Mouse (Mus musculus): Measurements from ENCODE around the gene Rbm20.

Gene Rbm20

DNA sequence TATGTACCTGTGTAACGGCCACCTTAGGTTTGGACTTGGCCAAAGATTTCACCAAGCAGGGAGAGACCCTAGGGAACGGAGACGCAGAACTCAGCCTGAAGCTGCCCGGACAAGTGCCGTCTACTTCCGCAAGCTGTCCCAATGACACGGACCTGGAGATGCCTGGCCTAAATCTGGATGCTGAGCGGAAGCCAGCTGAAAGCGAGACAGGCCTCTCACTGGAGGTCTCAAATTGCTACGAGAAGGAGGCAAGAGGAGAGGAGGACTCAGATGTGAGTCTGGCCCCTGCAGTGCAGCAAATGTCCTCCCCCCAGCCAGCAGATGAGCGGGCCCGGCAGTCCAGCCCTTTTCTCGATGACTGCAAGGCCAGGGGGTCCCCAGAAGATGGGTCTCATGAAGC is 174.2 kb downstream of the Rbm20 start:
- CTCF ChIA-PET = interaction anchor here in 1 of 4 experiments (2.1 kb wide), 1 partner anchor 9 kb away, joined by 8 read pairs; no protein-coding TSS in a partner anchor
- POLR2A ChIA-PET = interaction anchor here in 2 of 4 experiments (0.6 to 1.4 kb wide), 2 partner anchors 52 to 61 kb away, joined by 3 to 7 read pairs; no protein-coding TSS in a partner anchor

DNA sequence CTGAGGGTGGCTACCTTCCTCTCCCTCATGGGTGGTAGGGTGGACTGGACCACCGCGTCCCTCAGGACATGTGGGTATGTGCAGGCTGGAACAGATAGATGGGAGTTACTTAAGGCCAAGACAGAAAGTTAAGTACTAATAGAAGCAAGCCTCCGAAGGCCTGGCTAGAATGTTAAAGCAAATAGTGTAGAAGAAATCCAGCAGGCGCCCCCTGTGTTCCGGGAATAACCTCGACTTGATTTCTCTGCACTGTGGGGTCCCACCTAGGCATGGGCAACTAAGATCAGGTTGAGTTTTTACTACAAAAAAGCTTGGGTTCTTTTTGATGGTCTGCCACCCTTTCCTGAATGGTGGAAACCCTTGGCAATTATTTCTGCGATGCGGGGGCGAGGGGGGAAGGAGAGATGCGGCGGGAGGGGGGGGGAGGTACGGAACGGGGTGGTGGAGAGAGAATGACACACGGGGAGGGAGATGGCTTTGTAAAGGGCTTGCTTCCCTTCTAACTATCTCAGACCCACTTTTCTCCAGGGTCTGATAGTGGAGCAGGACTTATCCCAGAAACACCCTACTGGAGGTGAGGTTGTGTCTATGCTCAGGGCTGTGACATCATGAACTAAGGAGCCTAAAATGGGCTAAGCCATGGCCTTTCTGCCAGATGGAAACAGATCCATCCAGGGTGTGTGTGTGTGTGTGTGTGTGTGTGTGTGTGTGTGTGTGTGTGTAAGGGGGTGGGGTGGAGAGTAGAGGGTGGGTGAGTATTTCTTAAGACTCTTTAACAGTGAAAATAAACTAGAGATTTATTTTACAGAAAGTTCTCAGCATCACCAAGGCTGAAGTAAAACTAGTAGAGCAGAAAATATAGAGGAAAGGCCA is 175.0 kb downstream of the Rbm20 start:
- ChIA-PET CTCF (interaction anchor here in 1 of 4 experiments (0.7 to 2.1 kb wide), 3 partner anchors 8 to 1522 kb away, joined by 3 to 8 read pairs (median 3); no protein-coding TSS in a partner anchor), POLR2A (interaction anchor here in 1 of 4 experiments (0.6 kb wide), 1 partner anchor 60 kb away, joined by 7 read pairs; no protein-coding TSS in a partner anchor)

DNA sequence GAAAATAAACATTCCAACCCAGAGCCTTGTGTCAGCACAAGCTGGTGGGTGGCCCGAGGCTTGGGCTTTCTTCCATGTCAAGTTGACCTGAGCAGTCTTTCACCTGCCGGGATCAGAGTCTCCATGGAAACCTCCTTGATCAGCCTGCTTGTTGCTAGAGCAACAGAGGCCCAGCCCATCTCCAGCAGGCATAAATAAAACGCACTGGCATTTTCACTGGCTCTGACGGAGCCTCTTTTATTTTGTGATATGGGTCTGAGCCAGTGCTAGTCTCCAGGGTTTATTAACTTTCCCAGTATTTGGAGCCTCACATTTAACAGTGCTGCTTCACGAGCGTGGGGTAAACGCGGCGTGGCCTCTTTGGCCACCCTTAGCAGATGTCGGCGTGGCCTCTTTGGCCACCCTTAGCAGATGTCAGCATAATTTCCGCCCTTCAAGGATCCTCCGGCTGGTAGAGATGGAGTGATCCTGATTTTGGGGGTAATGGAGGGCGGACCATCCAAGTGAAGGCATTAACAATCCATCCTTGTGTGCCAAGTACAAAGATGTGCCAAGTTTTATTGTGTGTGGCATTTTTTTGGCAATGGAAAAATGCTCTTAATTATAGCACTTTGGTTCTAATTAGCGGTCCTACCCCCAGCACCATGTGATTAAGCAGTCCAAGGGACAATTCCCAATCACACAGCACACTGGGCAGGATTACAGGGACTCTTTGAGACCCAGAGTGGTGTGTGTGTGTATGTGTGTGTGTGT is 175.8 kb downstream of the Rbm20 start:
- ChIA-PET POLR2A (interaction anchor here in 1 of 4 experiments (0.7 kb wide), 1 partner anchor 51 kb away, joined by 3 read pairs; no protein-coding TSS in a partner anchor), CTCF (interaction anchor here in 1 of 4 experiments (0.7 kb wide), 2 partner anchors 9 to 1521 kb away, joined by 3 read pairs; no protein-coding TSS in a partner anchor)

DNA sequence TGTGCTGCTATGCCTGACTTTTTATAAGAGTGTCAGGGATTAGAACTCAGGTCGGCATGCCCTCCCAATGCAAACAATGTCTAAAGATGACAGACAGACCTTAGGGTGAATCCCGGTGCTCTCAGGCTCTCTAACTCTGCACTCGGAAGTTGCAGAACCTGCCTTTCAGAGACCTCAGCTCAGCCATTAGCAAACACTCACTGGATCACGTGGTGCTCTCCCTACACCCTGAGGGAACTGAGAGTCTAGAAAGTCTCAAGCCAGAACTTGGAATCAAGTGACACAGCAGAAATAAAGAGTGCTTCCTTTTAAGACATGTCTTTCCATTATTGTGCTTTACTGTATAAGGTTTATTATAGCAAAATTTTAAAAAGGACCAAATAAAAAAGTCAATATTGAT is 177.9 kb downstream of the Rbm20 start:
- POLR2A ChIA-PET = interaction anchor here in 2 of 4 experiments (0.8 to 1.6 kb wide), 5 partner anchors 11 to 128 kb away, joined by 3 to 4 read pairs (median 3); partner anchors contain the start of genes Bbip1 (in 1 of the 2) and Shoc2 (in 1 of the 2)
- CTCF ChIA-PET = no interaction called here

GRCm38 (mm10) chr19:53855781-53856180 is 178.7 kb downstream of the Rbm20 start:
- CTCF ChIA-PET = no interaction called here
- POLR2A ChIA-PET = interaction anchor here in 2 of 4 experiments (0.9 to 2.2 kb wide), 5 partner anchors 12 to 139 kb away, joined by 3 to 7 read pairs (median 4); no protein-coding TSS in a partner anchor

GRCm38 (mm10) chr19:53856794-53857193 is 179.7 kb downstream of the Rbm20 start:
- CTCF ChIA-PET = interaction anchor here in 1 of 4 experiments (1.6 kb wide), 1 partner anchor 15 kb away, joined by 4 read pairs; no protein-coding TSS in a partner anchor
- POLR2A ChIA-PET = interaction anchor here in 2 of 4 experiments (0.8 to 2.2 kb wide), 9 partner anchors 8 to 140 kb away, joined by 3 to 8 read pairs (median 3); no protein-coding TSS in a partner anchor

DNA sequence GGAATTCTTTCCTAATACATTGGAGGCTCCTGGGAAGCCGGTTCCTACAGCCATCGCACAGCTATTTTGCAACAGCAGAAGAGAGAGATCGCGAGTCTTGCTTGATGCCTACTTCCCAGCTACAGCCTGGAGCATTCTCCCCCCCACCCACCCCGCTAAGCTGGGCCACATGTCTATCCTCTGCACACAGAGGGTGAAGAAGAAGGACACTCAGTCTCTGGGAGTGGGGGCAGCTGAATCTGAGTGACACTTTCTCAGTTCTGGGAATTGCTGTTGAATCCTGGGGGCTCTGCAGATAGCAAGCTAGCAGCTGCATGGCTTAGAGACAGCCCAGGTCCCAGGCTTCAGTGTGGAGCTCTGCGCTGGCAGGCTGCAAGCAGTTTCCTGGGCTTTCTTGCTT is 180.9 kb downstream of the Rbm20 start:
- POLR2A ChIA-PET = interaction anchor here in 3 of 4 experiments (0.5 to 2.5 kb wide), 16 partner anchors 9 to 1861 kb away, joined by 3 to 10 read pairs (median 4); partner anchors contain the start of genes Shoc2 (in 2 of the 3) and Bbip1 (in 1 of the 3)
- CTCF ChIA-PET = interaction anchor here in 1 of 4 experiments (0.5 to 1.6 kb wide), 3 partner anchors 9 to 68 kb away, joined by 3 to 4 read pairs (median 3); no protein-coding TSS in a partner anchor

DNA sequence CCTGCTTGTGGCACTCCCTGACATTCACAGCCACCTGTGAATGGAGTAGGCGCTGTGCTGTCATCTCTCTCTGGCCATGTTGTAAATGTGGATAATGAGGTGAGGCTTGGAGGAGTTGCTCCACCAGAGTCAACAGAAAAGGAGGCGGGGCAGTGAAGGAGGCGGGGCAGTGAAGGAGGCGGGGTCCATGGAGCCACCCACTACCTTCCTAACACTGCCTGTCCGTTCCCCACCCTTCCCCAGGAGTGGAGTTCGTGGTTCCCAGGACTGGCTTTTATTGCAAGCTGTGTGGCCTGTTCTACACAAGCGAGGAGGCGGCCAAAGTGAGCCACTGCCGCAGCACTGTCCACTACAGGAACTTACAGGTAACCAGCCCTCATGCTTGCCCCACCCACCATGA is 182.0 kb downstream of the Rbm20 start:
- CTCF ChIA-PET = interaction anchor here in 2 of 4 experiments (0.5 to 0.7 kb wide), 2 partner anchors 261 to 705 kb away, joined by 3 to 12 read pairs; no protein-coding TSS in a partner anchor
- POLR2A ChIA-PET = interaction anchor here in 2 of 4 experiments (0.6 to 2.5 kb wide), 6 partner anchors 9 to 212 kb away, joined by 3 to 10 read pairs (median 5); no protein-coding TSS in a partner anchor

- CTCF ChIA-PET = interaction anchor here in 2 of 4 experiments (0.5 to 0.7 kb wide), 2 partner anchors 261 to 705 kb away, joined by 3 to 12 read pairs; no protein-coding TSS in a partner anchor
- POLR2A ChIA-PET = interaction anchor here in 1 of 4 experiments (0.6 to 2.5 kb wide), 4 partner anchors 11 to 211 kb away, joined by 3 to 10 read pairs (median 6); no protein-coding TSS in a partner anchor
These were observed 182.5 kb downstream of the Rbm20 start for GRCm38 (mm10) chr19:53859593-53859992.

DNA sequence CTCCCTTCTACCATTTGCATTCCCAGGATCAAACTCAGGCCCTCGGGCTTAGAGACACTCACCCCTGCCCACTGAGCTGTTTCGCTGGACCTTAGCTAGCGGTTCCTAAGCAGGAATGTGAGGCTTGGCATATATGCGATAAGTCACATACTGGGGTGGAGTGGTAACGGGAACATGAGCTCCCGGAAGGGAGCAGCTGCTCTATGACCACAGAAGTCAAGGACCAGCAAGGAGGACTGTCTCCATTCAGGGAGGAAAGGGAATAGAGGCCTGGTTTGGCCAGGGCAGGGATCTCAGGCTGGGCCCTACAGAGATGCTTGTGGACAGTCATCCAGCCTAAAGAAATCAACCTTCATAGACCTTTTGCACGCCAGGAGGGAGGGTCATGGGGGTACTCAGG is 184.2 kb downstream of the Rbm20 start:
- CTCF ChIA-PET = no interaction called here
- POLR2A ChIA-PET = interaction anchor here in 2 of 4 experiments (0.9 to 1.6 kb wide), 3 partner anchors 12 to 42 kb away, joined by 4 to 6 read pairs (median 5); no protein-coding TSS in a partner anchor

DNA sequence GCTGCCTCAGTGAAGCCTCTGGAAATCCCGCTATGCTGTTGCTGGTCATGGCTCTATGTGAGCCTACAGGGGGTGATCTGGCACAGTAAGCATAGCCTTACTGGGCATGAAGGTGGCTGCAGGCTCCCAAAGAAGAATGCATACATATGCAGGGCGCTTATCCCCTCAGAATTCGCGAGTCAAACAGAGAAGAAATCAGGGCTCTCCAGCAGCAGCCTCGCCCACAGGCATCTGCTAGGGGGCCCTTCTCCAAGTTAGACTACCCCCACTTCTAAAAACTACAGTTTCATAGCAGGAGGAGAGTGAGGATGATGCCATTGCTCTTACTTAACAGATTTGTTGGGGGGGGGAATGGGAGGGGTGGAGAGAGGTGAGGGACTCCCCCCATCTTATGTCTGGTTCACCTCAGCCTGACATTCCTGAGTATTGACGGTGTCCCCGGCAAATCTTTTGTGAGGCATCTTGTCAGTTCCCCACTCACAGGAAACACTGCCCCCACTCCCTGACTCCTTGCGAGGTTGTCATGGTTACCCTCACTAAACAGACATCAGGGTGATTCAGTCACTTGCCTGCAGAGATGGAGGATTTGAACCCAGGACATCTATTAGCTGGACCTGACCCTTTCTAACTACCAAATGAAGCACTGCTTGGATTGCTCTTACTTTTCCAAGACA is 185.6 kb downstream of the Rbm20 start:
- ChIA-PET CTCF (no interaction called here), POLR2A (interaction anchor here in 1 of 4 experiments (0.9 kb wide), 1 partner anchor 42 kb away, joined by 3 read pairs; no protein-coding TSS in a partner anchor)

- POLR2A ChIA-PET = interaction anchor here in 1 of 4 experiments (2.0 kb wide), 1 partner anchor 24 kb away, joined by 5 read pairs; no protein-coding TSS in a partner anchor
- CTCF ChIA-PET = no interaction called here
These were observed 190.1 kb downstream of the Rbm20 start for GRCm38 (mm10) chr19:53867238-53867637.

DNA sequence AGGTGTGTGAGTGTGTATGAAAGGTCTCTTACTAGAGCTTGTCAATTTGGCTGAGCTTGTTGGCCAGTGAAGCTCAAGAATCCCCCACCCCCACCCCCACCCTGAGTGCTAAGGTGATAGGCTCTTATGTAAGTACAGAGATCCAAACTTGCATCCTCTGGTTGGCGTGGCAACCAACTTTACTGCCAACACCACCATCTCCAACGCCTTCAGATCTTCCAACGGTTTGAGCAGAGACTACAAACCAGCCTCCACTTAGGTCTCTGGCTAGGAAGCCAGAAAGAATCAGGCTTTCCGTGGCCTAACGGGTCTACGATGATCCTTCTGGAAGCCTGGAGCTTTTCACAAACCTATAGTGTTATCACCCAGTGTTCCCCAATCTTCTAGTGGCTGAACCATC is 191.0 kb downstream of the Rbm20 start:
- CTCF ChIA-PET = no interaction called here
- POLR2A ChIA-PET = interaction anchor here in 2 of 4 experiments (1.1 to 2.0 kb wide), 5 partner anchors 10 to 35 kb away, joined by 3 to 5 read pairs (median 3); no protein-coding TSS in a partner anchor

DNA sequence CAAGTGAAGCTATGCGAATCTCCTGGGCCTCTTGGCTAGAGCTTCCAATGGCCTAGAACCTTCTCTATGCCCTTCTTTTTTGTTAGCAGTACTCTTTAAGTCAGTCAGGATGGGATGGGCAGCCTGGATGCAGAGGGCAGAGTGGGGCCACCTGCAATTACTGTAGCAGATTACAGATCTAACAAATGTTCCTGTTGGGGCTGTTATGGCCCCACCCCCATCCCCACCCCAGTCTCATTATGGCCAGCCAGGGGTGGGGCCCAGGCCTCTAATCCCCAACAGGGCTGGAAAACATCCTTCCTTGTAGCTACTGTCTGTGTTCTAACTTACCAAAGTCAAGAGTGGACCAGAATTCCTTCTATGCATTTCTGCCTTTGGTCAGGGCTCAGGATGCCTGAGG is 191.7 kb downstream of the Rbm20 start:
- CTCF ChIA-PET = no interaction called here
- POLR2A ChIA-PET = interaction anchor here in 2 of 4 experiments (1.1 to 2.0 kb wide), 5 partner anchors 10 to 34 kb away, joined by 3 to 5 read pairs (median 3); no protein-coding TSS in a partner anchor

DNA sequence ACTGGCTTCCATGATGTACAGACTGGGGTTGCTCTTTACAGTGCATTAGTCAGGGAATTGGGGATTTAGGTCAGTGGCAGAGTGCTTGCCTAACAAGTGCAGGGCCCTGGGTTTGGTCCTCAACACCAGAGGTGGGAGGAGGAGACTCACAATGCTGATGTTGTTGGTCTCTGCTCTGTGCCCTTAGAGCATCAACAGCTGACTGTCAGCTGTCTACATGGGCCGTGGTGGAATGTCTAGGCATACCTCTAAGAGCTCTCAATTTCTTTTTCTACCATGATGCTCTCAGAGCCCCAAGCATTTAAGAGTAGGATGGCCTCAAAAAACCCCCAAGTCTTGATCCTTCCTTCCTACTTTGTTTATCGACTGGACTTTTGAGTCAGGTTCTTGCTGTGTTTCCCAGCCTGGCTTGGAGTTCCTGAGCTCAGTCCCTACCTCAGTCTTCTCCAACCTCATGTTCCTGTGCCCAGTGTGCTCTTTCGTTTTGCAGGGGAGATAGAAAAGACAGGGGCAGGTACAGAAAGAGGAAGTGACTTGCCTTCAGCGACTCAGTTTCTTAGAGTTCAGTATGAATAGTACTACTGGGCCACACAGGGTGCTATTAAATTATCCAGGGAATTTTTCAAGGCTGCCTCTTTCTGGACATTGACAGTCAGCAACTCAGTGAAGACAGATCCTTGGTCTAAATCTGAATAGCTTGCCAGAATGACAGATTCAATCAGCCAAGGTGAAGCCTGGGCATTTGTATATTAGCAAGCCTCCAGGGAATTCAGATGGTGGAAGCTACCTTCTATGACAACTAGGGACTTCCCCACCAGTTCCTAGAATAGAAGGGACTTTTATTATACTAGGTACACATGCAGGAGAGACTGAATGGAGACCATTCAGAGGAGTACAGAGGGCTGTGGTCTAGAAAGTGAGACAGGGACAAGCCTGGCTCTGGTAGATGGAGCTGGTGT is 192.6 kb downstream of the Rbm20 start:
- ChIA-PET CTCF (no interaction called here), POLR2A (interaction anchor here in 1 of 4 experiments (0.9 to 2.0 kb wide), 3 partner anchors 14 to 33 kb away, joined by 3 to 5 read pairs (median 5); no protein-coding TSS in a partner anchor)

- ChIA-PET CTCF (no interaction called here), POLR2A (interaction anchor here in 2 of 4 experiments (0.9 to 1.4 kb wide), 3 partner anchors 14 to 21 kb away, joined by 3 to 6 read pairs (median 5); no protein-coding TSS in a partner anchor)
These were observed 193.5 kb downstream of the Rbm20 start for GRCm38 (mm10) chr19:53870568-53870967.

All from embryonic stem cell, embryonic (primary cell).